In genomic region chr2:71623134-71623533, GRCm38 (mm10) we compare ENCODE assay signal across 17 mouse cellular contexts.
A peak's percentile ranks its signal among the peaks of the same experiment; 100 is the strongest.
DNase-seq lines count a peak whose midpoint lies in the region; ATAC-seq and TF ChIP-seq lines count a peak whose summit lies in the region.
"Had no signal": no experiment of that assay in that cellular context is flagged by ENCODE, and none has a peak within 500 bp of the region (broad histone marks: within the 10 kb centered on the region; RNA-seq: fewer than 3 reads in every experiment).

No protein-coding gene starts in this region.

- 58% methylated on average over 2 of the region's 2 CpGs for WGBS in forebrain, embryonic 10.5 days
- WGBS in forebrain, postnatal 0 days: 91% methylated on average over 2 of the region's 2 CpGs
- 38% methylated on average over 2 of the region's 2 CpGs for WGBS in kidney, embryonic 14.5 days
- 42% methylated on average over 2 of the region's 2 CpGs for WGBS in kidney, postnatal 0 days
- WGBS in neural tube, embryonic 15.5 days: 74% methylated on average over 2 of the region's 2 CpGs

- no peak overlapping the region for H3K4me3 ChIP-seq in forebrain, embryonic 10.5 days
- no peak overlapping the region for H3K4me3 ChIP-seq in forebrain, postnatal 0 days (ENCODE audit: low read depth, low read length)
- H3K4me3 ChIP-seq in kidney, embryonic 14.5 days (ENCODE audit: low read length): no peak overlapping the region
- no peak overlapping the region for H3K4me3 ChIP-seq in kidney, postnatal 0 days (replicated peaks; ENCODE audit: low read depth, low read length)
- no peak overlapping the region for H3K4me3 ChIP-seq in neural tube, embryonic 15.5 days (replicated peaks)
- H3K4me3 ChIP-seq: neural tube, embryonic 12.5 days had no signal

- no peaks in the 10 kb centered on the region for H3K36me3 ChIP-seq in forebrain, embryonic 10.5 days (replicated peaks)
- no peaks in the 10 kb centered on the region for H3K36me3 ChIP-seq in forebrain, postnatal 0 days (ENCODE audit: insufficient read depth)
- H3K36me3 ChIP-seq in kidney, embryonic 14.5 days (ENCODE audit: control insufficient read depth, insufficient read depth, low read length): no peaks in the 10 kb centered on the region
- no peaks in the 10 kb centered on the region for H3K36me3 ChIP-seq in kidney, postnatal 0 days (ENCODE audit: insufficient read depth, low read length)
- no peaks in the 10 kb centered on the region for H3K36me3 ChIP-seq in neural tube, embryonic 15.5 days
- H3K36me3 ChIP-seq: neural tube, embryonic 12.5 days had no signal

- H3K27ac ChIP-seq in forebrain, embryonic 10.5 days: 0 out of 2 replicates have a peak overlapping the region, but pooled peaks have one; percentile 36
- no peak overlapping the region for H3K27ac ChIP-seq in forebrain, postnatal 0 days (ENCODE audit: low read depth, low read length)
- no peak overlapping the region for H3K27ac ChIP-seq in kidney, embryonic 14.5 days (ENCODE audit: low read depth, low read length)
- peak overlapping the region; percentile 62; the same call in 1 of the 2 replicates for H3K27ac ChIP-seq in kidney, postnatal 0 days
- H3K27ac ChIP-seq in neural tube, embryonic 15.5 days (replicated peaks): no peak overlapping the region
- H3K27ac ChIP-seq: hindbrain, embryonic 14.5 days; macrophage; neural tube, embryonic 12.5 days had no signal

- ATAC-seq in forebrain, postnatal 0 days: no peak
- ATAC-seq in kidney, embryonic 14.5 days (ENCODE audit: low FRiP score, low TSS enrichment): peak; percentile 74
- ATAC-seq in kidney, postnatal 0 days (replicated peaks; ENCODE audit: low FRiP score, low read depth): no peak
- no peak for ATAC-seq in neural tube, embryonic 15.5 days (ENCODE audit: low FRiP score)
- ATAC-seq: intestine, postnatal 0 days; Patski had no signal

- DNase-seq in forebrain, embryonic 10.5 days (ENCODE audit: extremely low spot score, low spot score): no peak
- DNase-seq in forebrain, postnatal 0 days: no peak
- no peak for DNase-seq in kidney, adult 8-10 months
- DNase-seq in 416B (ENCODE audit: low read depth): peak; percentile 33
- DNase-seq in kidney, postnatal 0 days (ENCODE audit: low spot score): peak; percentile 66
- no peak for DNase-seq in frontal cortex, postnatal 36 days (ENCODE audit: low spot score in 2 of 2)
- DNase-seq: cerebellum, postnatal 14 days; gastrocnemius, postnatal 36 days; thymus, adult 2 months had no signal

- H3K27me3 ChIP-seq in forebrain, embryonic 10.5 days (ENCODE audit: poor library complexity, severe bottlenecking): peaks cover 26% of the 10 kb centered on the region
- H3K27me3 ChIP-seq in forebrain, postnatal 0 days (ENCODE audit: insufficient read depth, low read length): no peaks in the 10 kb centered on the region
- H3K27me3 ChIP-seq in kidney, embryonic 14.5 days (ENCODE audit: control insufficient read depth, insufficient read depth, low read length): no peaks in the 10 kb centered on the region; the same call in 1 of the 2 replicates
- no peaks in the 10 kb centered on the region for H3K27me3 ChIP-seq in kidney, postnatal 0 days (ENCODE audit: insufficient read depth, low read length)
- 0 out of 2 replicates have a peak, but pooled peaks cover 4% of the 10 kb centered on the region for H3K27me3 ChIP-seq in neural tube, embryonic 15.5 days (replicated peaks)
- H3K27me3 ChIP-seq: Patski had no signal

- TF ChIP-seq CTCF in forebrain, postnatal 0 days (IDR thresholded peaks at IDR 0.05; ENCODE audit: low read depth): no peak
- no peak for TF ChIP-seq CTCF in kidney, postnatal 0 days (IDR thresholded peaks at IDR 0.05; ENCODE audit: low read depth)

- no peak overlapping the region for H3K9ac ChIP-seq in forebrain, postnatal 0 days
- no peak overlapping the region for H3K9ac ChIP-seq in kidney, embryonic 14.5 days (ENCODE audit: low read depth, low read length)
- no peak overlapping the region for H3K9ac ChIP-seq in kidney, postnatal 0 days (ENCODE audit: low read depth, low read length)
- no peak overlapping the region for H3K9ac ChIP-seq in neural tube, embryonic 15.5 days (replicated peaks)
- H3K9ac ChIP-seq: hindbrain, embryonic 14.5 days; neural tube, embryonic 12.5 days had no signal

- H3K4me1 ChIP-seq in forebrain, embryonic 10.5 days: peaks cover 35% of the 10 kb centered on the region
- peaks cover 8% of the 10 kb centered on the region; the same call in 1 of the 2 replicates for H3K4me1 ChIP-seq in forebrain, postnatal 0 days (ENCODE audit: insufficient read depth)
- peaks cover 13% of the 10 kb centered on the region for H3K4me1 ChIP-seq in kidney, embryonic 14.5 days (ENCODE audit: control insufficient read depth, insufficient read depth, low read length)
- H3K4me1 ChIP-seq in kidney, postnatal 0 days (replicated peaks; ENCODE audit: insufficient read depth, low read length): peaks cover 5% of the 10 kb centered on the region; the same call in 1 of the 2 replicates
- H3K4me1 ChIP-seq in neural tube, embryonic 15.5 days: peaks cover 33% of the 10 kb centered on the region

- no peaks in the 10 kb centered on the region for H3K9me3 ChIP-seq in forebrain, embryonic 10.5 days
- no peaks in the 10 kb centered on the region for H3K9me3 ChIP-seq in forebrain, postnatal 0 days (ENCODE audit: low read length)
- 0 out of 2 replicates have a peak, but pooled peaks cover 2% of the 10 kb centered on the region for H3K9me3 ChIP-seq in kidney, embryonic 14.5 days (ENCODE audit: control insufficient read depth, low read length)
- H3K9me3 ChIP-seq in kidney, postnatal 0 days (replicated peaks; ENCODE audit: low read length): no peaks in the 10 kb centered on the region
- H3K9me3 ChIP-seq in neural tube, embryonic 15.5 days (replicated peaks): no peaks in the 10 kb centered on the region
- H3K9me3 ChIP-seq: neural tube, embryonic 12.5 days had no signal

- no peak overlapping the region for H3K4me2 ChIP-seq in forebrain, postnatal 0 days (ENCODE audit: low read depth)
- H3K4me2 ChIP-seq in kidney, embryonic 14.5 days (replicated peaks; ENCODE audit: low read depth, low read length): no peak overlapping the region
- no peak overlapping the region for H3K4me2 ChIP-seq in kidney, postnatal 0 days (ENCODE audit: low read length)
- no peak overlapping the region for H3K4me2 ChIP-seq in neural tube, embryonic 15.5 days
- H3K4me2 ChIP-seq: heart, embryonic 11.5 days; hindbrain, embryonic 14.5 days; neural tube, embryonic 12.5 days had no signal

Comparison
In these comparisons a context has a peak if more than half of its experiments do, and no peak if none do; other contexts are left out.
1. DNase-seq: peak in 416B (single experiment) and kidney, postnatal 0 days (single experiment); none in forebrain, embryonic 10.5 days (single experiment), forebrain, postnatal 0 days (single experiment), kidney, adult 8-10 months (0 of 2) and frontal cortex, postnatal 36 days (0 of 2).
2. H3K27ac ChIP-seq: peak in forebrain, embryonic 10.5 days (single experiment) and kidney, postnatal 0 days (single experiment); none in forebrain, postnatal 0 days (single experiment), kidney, embryonic 14.5 days (single experiment) and neural tube, embryonic 15.5 days (single experiment).